ENCODE assay signal across 18 mouse cellular contexts in the genomic region with DNA sequence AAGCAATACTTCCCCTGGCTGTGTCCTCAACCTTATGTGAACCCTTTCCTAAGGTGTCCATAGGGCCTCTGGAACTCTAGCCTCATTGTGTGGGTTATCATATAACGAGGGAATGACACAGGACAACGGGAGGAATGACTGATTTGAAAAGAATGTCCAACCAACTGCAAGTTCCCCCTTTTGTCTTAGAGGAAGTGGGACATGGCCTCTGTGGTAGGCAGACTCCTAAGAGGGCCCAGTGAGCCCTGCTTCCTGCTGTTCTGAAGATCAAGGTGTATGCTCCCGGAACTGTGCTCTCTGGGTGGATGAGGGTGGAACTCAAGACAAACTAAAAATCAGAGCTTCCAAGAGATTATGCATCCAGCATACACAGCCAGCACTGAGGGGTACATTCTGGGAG. TPM values are rescaled to one million over a fixed set of nuclear protein-coding genes. Genes with fewer than 3 reads are reported as not detected.
DNase-seq lines count a peak whose midpoint lies in the region; ATAC-seq lines count a peak whose summit lies in the region.
"Had no signal": no experiment of that assay in that cellular context is flagged by ENCODE, and none has a peak within 500 bp of the region (broad histone marks: within the 10 kb centered on the region; RNA-seq: fewer than 3 reads in every experiment).

No protein-coding gene starts in this region.

- ATAC-seq in activated CD4-positive, CD25-positive, alpha-beta regulatory T cell, adult 4 months: peak; percentile 50
- ATAC-seq in common myeloid progenitor, adult 5-6 weeks (replicated peaks; ENCODE audit: low read depth, poor library complexity, severe bottlenecking): peak; percentile 65
- ATAC-seq in inflammation-experienced regulatory T-cells, adult 6 months: peak; percentile 44
- peak; percentile 63 for ATAC-seq in megakaryocyte progenitor cell, adult 5-6 weeks (replicated peaks; ENCODE audit: poor library complexity)
- ATAC-seq in neutrophil, adult 5-6 weeks (ENCODE audit: extremely low read depth, insufficient number of reproducible peaks, low FRiP score, poor library complexity, severe bottlenecking): peak; percentile 69

- peak; percentile 72 for DNase-seq in heart, adult 11 months

RNA-seq across cellular contexts. Expression of a gene that starts 3.9 kb away (rescaled TPM):
- polyA plus RNA-seq in activated CD4-positive, CD25-positive, alpha-beta regulatory T cell, adult 4 months (2017; shearing (Covaris generic)): 100 to 1,000 TPM; 351 to 409 TPM
- 190 and 320 TPM in 2 replicates for total RNA-seq in common myeloid progenitor, adult 5-6 weeks (2017)
- polyA plus RNA-seq in inflammation-experienced regulatory T-cells, adult 6 months (2017; shearing (Covaris generic)): 100 to 1,000 TPM; 344 to 542 (median 352) TPM
- 16.8 and 24.5 TPM in 2 replicates for total RNA-seq in megakaryocyte progenitor cell, adult 5-6 weeks (2015)
- 56.3 and 82.0 TPM in 2 replicates for total RNA-seq in megakaryocyte progenitor cell, adult 5-6 weeks (2017)
- total RNA-seq in neutrophil, adult 5-6 weeks (2017): 76.6 and 92.3 TPM in 2 replicates
- polyA plus RNA-seq: embryonic facial prominence, embryonic 11.5 days; erythroblast, embryonic 14.5 days; forebrain, embryonic 10.5 days; forebrain, embryonic 12.5 days; forebrain, embryonic 16.5 days had no signal

RNA-seq across cellular contexts. Expression of a gene that starts 9.0 kb away (rescaled TPM):
- polyA plus RNA-seq in activated CD4-positive, CD25-positive, alpha-beta regulatory T cell, adult 4 months (2017; shearing (Covaris generic)): 100 to 1,000 TPM; 114 to 149 TPM
- total RNA-seq in common myeloid progenitor, adult 5-6 weeks (2017): 22.4 and 24.8 TPM in 2 replicates
- 100 to 1,000 TPM; 118 to 148 (median 136) TPM for polyA plus RNA-seq in inflammation-experienced regulatory T-cells, adult 6 months (2017; shearing (Covaris generic))
- 26.0 and 37.5 TPM in 2 replicates for total RNA-seq in megakaryocyte progenitor cell, adult 5-6 weeks (2015)
- 25.2 and 29.4 TPM in 2 replicates for total RNA-seq in megakaryocyte progenitor cell, adult 5-6 weeks (2017)
- total RNA-seq in neutrophil, adult 5-6 weeks (2017): 335 and 370 TPM in 2 replicates
- polyA plus RNA-seq: erythroblast, embryonic 14.5 days had no signal

RNA-seq across cellular contexts. Expression of a gene that starts 16.3 kb away (rescaled TPM):
- 100 to 1,000 TPM; 399 to 513 TPM for polyA plus RNA-seq in activated CD4-positive, CD25-positive, alpha-beta regulatory T cell, adult 4 months (2017; shearing (Covaris generic))
- total RNA-seq in common myeloid progenitor, adult 5-6 weeks (2017): 58.3 and 68.1 TPM in 2 replicates
- 100 to 1,000 TPM; 364 to 477 (median 416) TPM for polyA plus RNA-seq in inflammation-experienced regulatory T-cells, adult 6 months (2017; shearing (Covaris generic))
- total RNA-seq in megakaryocyte progenitor cell, adult 5-6 weeks (2015): 129 and 147 TPM in 2 replicates
- 54.3 and 57.2 TPM in 2 replicates for total RNA-seq in megakaryocyte progenitor cell, adult 5-6 weeks (2017)
- 36.2 and 38.1 TPM in 2 replicates for total RNA-seq in neutrophil, adult 5-6 weeks (2017)
- polyA plus RNA-seq: erythroblast, embryonic 14.5 days had no signal

RNA-seq across cellular contexts. Expression of a gene that starts 54.6 kb away (rescaled TPM):
- under 1 TPM; 0.15 to 0.37 TPM for polyA plus RNA-seq in activated CD4-positive, CD25-positive, alpha-beta regulatory T cell, adult 4 months (2017; shearing (Covaris generic))
- not detected in 2 replicates for total RNA-seq in common myeloid progenitor, adult 5-6 weeks (2017)
- polyA plus RNA-seq in inflammation-experienced regulatory T-cells, adult 6 months (2017; shearing (Covaris generic)): under 1 TPM in 2 of 3 experiments, not detected in 1; 0.67 to 0.74 TPM
- not detected in 2 replicates for total RNA-seq in megakaryocyte progenitor cell, adult 5-6 weeks (2015)
- total RNA-seq in megakaryocyte progenitor cell, adult 5-6 weeks (2017): not detected in 2 replicates
- total RNA-seq in neutrophil, adult 5-6 weeks (2017): not detected in 2 replicates
- total RNA-seq: CH12.LX had no signal
- polyA plus RNA-seq: C2C12; cerebellum, adult 2 months; embryonic facial prominence, embryonic 11.5 days; embryonic facial prominence, embryonic 13.5 days; erythroblast, embryonic 14.5 days; forebrain, embryonic 10.5 days; forebrain, embryonic 12.5 days; forebrain, embryonic 14.5 days; forebrain, embryonic 16.5 days; G1E; Patski had no signal

Comparison
In these comparisons a context has a peak if more than half of its experiments do, and no peak if none do; other contexts are left out.
1. Peak in every context shown above with its lines: DNase-seq and ATAC-seq.